Mouse (Mus musculus) frontal cortex, postnatal 36 days (tissue): ENCODE measurements around the gene Robo1.
"Not testable (repeated sequence)": the region's sequence is repeated elsewhere in the genome, so short reads cannot be mapped to it uniquely, and the experiment has no call there.

Experiments used
- DNase-seq, 2 experiments: peaks; one replicate each; pipeline ENCODE4 v3.0.0; 2022; ENCODE audit warnings: low spot score in 2 of 2

Robo1 gene

DNA sequence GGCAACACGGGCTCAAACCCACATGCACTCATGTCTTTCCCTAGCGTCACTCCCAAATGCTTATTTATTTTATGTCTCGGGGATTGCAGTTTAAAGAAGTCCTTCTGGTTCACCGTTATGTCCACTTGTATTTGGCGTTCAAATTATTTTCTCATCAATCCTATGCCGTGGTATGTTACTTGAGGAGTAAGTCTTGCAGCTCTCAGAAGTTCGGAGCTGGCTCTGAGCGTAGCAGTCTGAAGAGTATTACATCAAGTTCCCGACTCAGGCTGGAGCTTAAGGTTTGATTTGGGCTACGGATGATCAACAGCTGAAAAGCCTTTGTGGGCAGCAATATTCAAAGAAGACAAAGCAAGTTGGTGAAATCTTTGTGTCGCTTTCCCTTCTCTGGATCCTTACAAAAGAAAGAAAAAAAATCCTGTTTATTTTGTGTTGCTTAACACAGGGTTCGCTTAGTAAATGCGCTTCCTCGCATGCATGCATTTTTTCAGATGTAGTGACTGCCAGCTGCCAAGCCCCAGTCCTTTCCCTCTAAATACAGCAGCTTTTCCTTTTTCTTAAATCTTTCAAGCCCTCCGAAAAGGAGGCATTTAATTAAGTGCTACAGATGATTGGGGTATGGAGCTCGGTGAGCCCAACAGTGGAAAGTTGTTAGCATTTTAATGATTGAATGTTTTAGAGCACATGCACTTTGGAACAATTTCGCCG is 136.5 kb downstream of the Robo1 start:
- DNase-seq, result no peak

- DNase-seq, result peak; percentile 15 to 24
Measured at GRCm38 (mm10) chr16:72458155-72458554, 150.0 kb downstream of the Robo1 start.

GRCm38 (mm10) chr16:72458576-72458975 is 150.5 kb downstream of the Robo1 start:
- DNase-seq, result no peak

GRCm38 (mm10) chr16:72465696-72466095 is 157.6 kb downstream of the Robo1 start:
- DNase-seq, result no peak

- DNase-seq, result no peak
Measured at GRCm38 (mm10) chr16:72470037-72470673, 162.0 kb downstream of the Robo1 start.

GRCm38 (mm10) chr16:72510716-72511199 is 202.7 kb downstream of the Robo1 start:
- DNase-seq, result peak in 1 of 2 experiments; percentile 22

- no peak for DNase-seq
Measured at GRCm38 (mm10) chr16:72531337-72531736, 223.2 kb downstream of the Robo1 start.

DNA sequence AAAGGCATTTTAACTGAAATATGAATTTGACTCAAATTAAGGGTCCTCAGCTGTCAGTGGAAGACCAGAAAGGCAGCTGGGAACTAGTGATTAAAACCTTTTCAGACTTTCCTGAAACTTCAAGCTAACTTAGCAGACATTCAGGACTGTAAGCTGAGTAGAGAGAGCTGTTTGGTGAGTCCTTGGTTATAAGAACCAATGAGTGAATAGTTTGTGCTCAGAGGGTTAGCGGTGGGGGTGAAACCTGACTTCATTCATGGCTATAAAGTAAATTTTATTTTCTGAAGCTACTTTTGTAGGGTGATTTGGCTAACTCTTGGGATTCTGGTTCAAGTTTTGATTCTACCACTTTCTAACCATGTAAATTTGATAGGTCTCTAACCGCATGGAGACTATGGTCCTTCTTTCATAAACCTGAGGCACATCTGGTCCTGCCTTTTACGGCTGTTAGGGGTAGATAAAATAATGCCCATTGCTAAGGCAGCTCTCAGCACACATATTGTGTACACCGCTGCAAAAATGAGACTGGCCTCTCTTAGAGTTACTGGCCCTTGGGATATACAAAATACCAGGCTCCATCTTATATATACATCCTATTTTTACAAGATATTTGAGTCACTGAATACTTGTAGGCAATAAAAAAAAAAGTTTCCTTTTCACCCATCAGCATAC is 225.9 kb downstream of the Robo1 start:
- DNase-seq, result no peak

DNA sequence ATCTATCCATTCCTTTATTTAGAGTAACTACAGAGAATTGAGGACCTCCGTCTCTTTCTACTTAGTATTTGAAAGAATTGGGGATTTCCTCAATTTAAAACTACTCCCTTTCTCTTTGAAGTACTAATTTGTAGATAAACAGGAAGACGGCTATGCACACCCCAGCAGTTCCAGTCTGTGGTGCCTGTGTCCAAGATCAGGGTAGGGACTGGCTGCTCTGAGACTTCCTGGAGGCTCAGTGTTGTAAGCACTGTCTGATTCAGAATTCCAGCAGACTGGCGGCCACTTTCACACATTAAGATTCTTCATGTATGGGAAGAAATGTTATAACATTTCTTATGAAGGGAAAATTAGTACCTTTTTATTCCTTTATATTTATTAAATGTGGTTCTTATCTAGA is 230.1 kb downstream of the Robo1 start:
- no peak for DNase-seq

- DNase-seq, result no peak
Measured at GRCm38 (mm10) chr16:72543928-72544327, 235.8 kb downstream of the Robo1 start.

GRCm38 (mm10) chr16:72544950-72545349 is 236.8 kb downstream of the Robo1 start:
- DNase-seq, result no peak

DNA sequence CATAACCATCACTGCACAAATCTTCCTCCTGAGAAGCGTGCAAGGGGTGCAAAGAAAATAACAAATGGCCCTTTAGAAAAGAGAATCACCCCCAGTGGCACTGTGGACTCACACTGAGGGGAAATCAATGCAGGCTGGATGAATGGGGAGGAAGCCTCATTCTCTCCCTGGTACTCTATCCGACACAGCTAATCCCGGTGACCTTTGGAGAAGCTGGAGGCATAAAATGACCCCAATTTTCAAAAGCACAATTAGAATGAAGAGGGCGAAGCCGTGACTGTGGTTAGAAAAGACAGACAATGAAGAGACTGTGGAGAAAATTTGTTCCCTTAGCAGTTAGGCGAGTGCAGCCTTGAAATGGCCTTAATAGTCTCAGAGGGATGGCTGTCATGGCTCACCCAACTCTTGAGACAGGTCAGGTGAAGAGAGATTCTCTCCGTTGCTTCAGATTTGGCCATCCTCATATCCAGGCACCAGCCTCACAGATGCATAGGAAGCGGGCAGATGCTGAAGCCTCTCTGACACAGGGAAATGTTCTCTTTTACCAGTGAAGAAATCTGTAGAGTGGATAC is 243.7 kb downstream of the Robo1 start:
- no peak for DNase-seq

- no peak for DNase-seq
Measured at GRCm38 (mm10) chr16:72553713-72554112, 245.6 kb downstream of the Robo1 start.

DNA sequence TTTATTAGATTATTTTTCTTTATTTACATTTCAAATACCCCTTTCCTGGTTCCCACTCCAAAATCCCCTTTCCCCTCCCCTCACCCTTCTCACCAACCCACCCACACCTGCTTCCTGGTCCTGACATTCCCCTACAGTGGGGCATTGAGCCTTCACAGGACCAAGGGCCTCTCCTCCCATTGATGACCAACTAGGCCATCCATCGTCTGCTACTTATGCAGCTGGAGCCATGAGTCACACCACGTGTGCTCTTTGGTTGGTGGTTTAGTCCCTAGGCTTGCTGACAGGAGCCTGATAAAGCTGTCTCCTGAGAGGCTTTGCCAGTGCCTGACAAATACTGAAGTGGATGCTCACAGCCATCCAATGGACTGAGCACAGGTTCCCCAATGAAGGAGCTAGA is 254.0 kb downstream of the Robo1 start:
- DNase-seq, result not testable (repeated sequence)

GRCm38 (mm10) chr16:72563196-72563963 is 255.3 kb downstream of the Robo1 start:
- DNase-seq, result no peak

DNA sequence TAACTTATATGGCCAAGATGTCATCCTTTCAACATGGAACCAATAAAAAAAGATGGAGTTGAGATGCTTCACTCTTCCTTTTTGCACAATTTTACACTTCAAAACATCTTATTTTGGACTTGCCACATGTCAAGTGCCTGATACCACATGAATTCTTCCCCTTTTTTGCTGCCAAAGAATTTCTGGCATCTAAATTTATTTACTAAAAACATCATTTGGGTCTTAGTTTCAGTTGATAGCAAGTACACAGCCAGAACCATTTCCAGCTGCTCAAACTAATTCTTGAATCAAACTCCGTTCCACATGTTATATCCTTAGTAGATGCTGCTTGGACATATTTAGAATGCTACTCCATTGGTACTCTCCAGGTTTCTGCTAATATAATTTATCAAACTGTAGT is 267.1 kb downstream of the Robo1 start:
- DNase-seq, result no peak

GRCm38 (mm10) chr16:72576956-72577355 is 268.9 kb downstream of the Robo1 start:
- DNase-seq, result no peak

- DNase-seq, result no peak
Measured at GRCm38 (mm10) chr16:72584454-72585159, 276.5 kb downstream of the Robo1 start.

DNA sequence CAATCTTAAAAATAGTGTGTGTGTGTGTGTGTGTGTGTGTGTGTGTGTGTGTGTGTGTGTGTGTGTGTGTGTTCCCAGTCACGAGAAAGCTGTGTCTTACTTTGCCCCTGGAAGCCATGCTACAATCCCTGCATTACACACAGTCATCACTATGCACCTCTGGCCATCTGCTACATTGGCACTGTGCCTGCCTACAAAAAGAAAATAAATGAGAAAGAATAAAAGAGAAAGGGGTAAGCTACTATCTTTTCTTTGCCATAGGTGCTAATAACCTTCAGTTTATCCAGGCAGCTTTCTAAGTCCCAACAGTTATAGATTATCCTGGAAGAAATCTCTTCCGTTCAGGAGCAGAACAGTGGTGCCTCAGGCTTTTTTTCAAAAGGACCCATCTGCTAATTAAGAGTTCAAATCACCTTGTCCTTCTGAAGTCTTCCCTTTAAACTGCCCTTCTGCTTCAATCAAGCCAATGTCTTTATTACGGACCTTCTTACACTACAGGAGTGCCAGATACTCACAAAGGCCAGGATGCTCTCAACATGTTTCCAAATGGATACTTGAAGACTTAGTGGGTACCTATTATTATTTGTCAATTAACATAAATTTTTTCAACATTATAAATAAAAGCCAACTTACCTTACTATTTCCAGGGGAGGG is 277.2 kb downstream of the Robo1 start:
- DNase-seq, result no peak

DNA sequence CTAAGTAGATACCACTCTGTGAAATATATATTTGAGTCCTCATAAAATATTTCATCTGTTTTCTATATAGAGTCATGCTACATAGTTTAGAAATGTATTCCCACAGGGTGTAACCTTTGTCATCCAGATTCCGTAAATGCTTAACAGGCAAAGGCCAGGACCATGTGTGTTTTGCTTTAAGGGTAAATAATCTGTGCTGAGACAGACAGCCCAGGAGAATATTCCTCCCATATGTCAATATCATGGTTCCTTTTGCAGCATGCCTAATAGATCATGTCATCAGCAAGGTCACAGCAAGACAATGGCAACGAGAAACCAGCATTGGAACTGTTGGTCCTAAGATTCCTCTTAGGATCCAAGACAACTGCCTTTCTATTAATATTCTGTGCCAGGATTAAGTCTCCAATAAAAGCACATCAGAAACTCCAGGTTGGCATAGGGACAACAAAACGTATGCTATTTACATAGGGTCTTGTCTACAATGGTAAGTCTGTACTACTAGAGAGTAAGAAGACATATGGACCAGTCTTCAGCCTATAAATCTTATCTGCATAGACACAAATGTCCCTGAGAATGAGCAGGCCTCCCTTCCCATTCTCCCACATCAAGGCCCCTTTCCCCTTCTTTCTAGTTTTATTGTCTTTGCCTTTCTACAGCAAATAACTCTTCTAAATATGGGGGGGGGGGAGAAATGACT is 279.4 kb downstream of the Robo1 start:
- DNase-seq, result no peak
